Mouse (Mus musculus) limb, embryonic 14.5 days (tissue): ENCODE data around the gene Pgm2. TPM values are rescaled to one million over a fixed set of nuclear protein-coding genes. Genes with fewer than 3 reads are reported as not detected.

Source experiments
- ATAC-seq: fragments of 200-750 bp; cut with Nextera tagmentation; 2 replicates; pipeline ENCODE4 v1.8.0; 2017; ENCODE audit warnings: low read depth, moderate number of reproducible peaks, moderate TSS enrichment; ENCODE audit not compliant: low FRiP score
- DNase-seq: peaks from one replicate; pipeline ENCODE4 v3.0.0-alpha.2; 2015; ENCODE audit warnings: low spot score
- H3K27ac ChIP-seq: fragments of 300-500 bp; sonication (generic); replicated peaks from 2 replicates; pipeline ENCODE4 v1.5.1; 2014; ENCODE audit warnings: low read depth, mild to moderate bottlenecking, low read length, moderate library complexity, mixed read lengths
- H3K27me3 ChIP-seq: fragments of 300-500 bp; sonication (generic); 2 replicates; pipeline ENCODE4 v1.6.1; 2014; ENCODE audit warnings: low read length, mixed read lengths; ENCODE audit not compliant: control insufficient read depth, insufficient read depth
- H3K36me3 ChIP-seq: fragments of 300-500 bp; sonication (generic); 2 replicates; pipeline ENCODE4 v1.6.1; 2014; ENCODE audit warnings: mild to moderate bottlenecking, low read length, moderate library complexity, mixed read lengths; ENCODE audit not compliant: control insufficient read depth, insufficient read depth
- H3K4me1 ChIP-seq: fragments of 300-500 bp; sonication (generic); 2 replicates; pipeline ENCODE4 v1.6.1; 2014; ENCODE audit warnings: antibody characterized with exemption, low read length, mixed read lengths; ENCODE audit not compliant: control insufficient read depth, insufficient read depth
- H3K4me2 ChIP-seq: fragments of 300-500 bp; sonication (generic); replicated peaks from 2 replicates; pipeline ENCODE4 v1.6.1; 2014; ENCODE audit warnings: low read depth, mild to moderate bottlenecking, low read length, moderate library complexity; ENCODE audit not compliant: severe bottlenecking
- H3K4me3 ChIP-seq: fragments of 300-500 bp; sonication (generic); replicated peaks from 2 replicates; pipeline ENCODE4 v1.5.1; 2014; ENCODE audit warnings: low read length
- H3K9ac ChIP-seq: fragments of 300-500 bp; sonication (generic); 2 replicates; pipeline ENCODE4 v1.6.1; 2014; ENCODE audit warnings: mild to moderate bottlenecking, low read depth, low read length, moderate library complexity; ENCODE audit not compliant: severe bottlenecking
- H3K9me3 ChIP-seq: fragments of 300-500 bp; sonication (generic); 2 replicates; pipeline ENCODE4 v1.6.1; 2016; ENCODE audit warnings: low read length; ENCODE audit not compliant: control insufficient read depth
- POLR2A ChIP-seq: fragments of 200-500 bp; IDR thresholded peaks from 2 replicates; pipeline ENCODE4 v1.8.0; 2012; ENCODE audit warnings: inconsistent platforms, mild to moderate bottlenecking, moderate library complexity, borderline replicate concordance; ENCODE audit not compliant: insufficient read depth, insufficient read length; ENCODE audit errors: extremely low read depth
- WGBS: fragments of 180-500 bp; shearing (Covaris S2); extraction: QIAGEN DNeasy Blood & Tissue Kit; methylation state at CpG from one replicate; pipeline ENCODE4 v1.1.7; 2014; 5-methylcytosine and 5-hydroxymethylcytosine counted together
- polyA plus RNA-seq, 2 experiments: library from polyadenylated mRNA; depleted of rRNA in 1 of 2; stranded (reverse) in 1 of 2; unstranded in 1 of 2; fragments of >200 nt; fragmentation: Nextera tagmentation in 1 of 2; extraction: Ambion mirVana in 1 of 2; gene quantifications; 2 replicates each; pipeline versions ENCODE4 v1.2.1 to v1.2.3; 2012 to 2014

Pgm2 gene
- polyA plus RNA-seq (2012; rRNA removed) (25.7 and 26.5 TPM in 2 replicates), polyA plus RNA-seq (2014; fragmentation: Nextera tagmentation; extraction: Ambion mirVana) (26.4 and 27.7 TPM in 2 replicates)

DNA sequence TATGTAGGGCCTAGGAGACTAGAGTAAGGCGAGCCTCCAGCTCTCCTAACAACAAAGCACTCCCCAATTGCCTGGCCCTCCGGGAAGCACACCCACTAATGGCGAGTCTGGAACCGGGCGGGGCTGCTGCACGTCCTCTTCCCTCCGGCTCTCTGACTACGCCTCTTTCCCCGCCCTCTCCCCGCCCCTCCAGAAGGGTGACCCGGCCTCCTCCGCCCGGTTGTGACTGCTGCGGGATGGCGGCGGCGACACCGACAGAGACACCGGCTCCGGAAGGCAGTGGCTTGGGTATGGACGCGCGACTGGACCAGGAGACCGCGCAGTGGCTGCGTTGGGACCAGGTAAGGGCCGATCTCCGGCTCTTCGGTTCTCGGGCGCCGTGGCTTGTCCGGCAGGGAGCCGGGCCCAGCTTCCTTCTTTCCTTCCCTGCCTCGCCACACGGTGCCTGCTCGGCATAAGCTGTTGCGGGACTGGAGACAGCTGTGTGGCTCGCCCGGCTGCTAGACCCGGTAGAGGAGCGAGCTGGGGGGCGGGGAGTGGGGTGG lies at the start of gene Pgm2:
Gene Pgm2, plus strand, starts transcription at position 203 of the 545 bp plus-strand sequence.
- Histone ChIP-seq H3K9me3 (no peaks in the 10 kb centered on the region), H3K9ac (peak within 1 kb of the TSS; percentile 78), H3K27me3 (no peaks in the 10 kb centered on the region), H3K4me1 (peaks cover 8% of the 10 kb centered on the region; the same call in 1 of the 2 replicates), H3K4me3 (peak within 1 kb of the TSS; percentile 74), H3K36me3 (no peaks in the 10 kb centered on the region), H3K4me2 (peak within 1 kb of the TSS; percentile 82), H3K27ac (peak within 1 kb of the TSS; percentile 53; the same call in 1 of the 2 replicates)
- peak; percentile 80 for DNase-seq
- peak; percentile 48; the same call in 1 of the 2 replicates for TF ChIP-seq POLR2A
- 0% methylated on average over 41 of the region's 43 CpGs for WGBS
- peak; percentile 97 for ATAC-seq

GRCm38 (mm10) chr5:64043694-64044453 lies 48.9 kb upstream of the Pgm2 start:
- Histone ChIP-seq H3K4me2 (no peak overlapping the region), H3K27me3 (no peaks in the 10 kb centered on the region), H3K9me3 (no peaks in the 10 kb centered on the region), H3K4me1 (no peaks in the 10 kb centered on the region), H3K4me3 (no peak overlapping the region), H3K27ac (no peak overlapping the region), H3K36me3 (no peaks in the 10 kb centered on the region), H3K9ac (no peak overlapping the region)
- 58% methylated on average over 5 of the region's 5 CpGs for WGBS
- no peak for DNase-seq
- TF ChIP-seq POLR2A, result no peak
- no peak for ATAC-seq

DNA sequence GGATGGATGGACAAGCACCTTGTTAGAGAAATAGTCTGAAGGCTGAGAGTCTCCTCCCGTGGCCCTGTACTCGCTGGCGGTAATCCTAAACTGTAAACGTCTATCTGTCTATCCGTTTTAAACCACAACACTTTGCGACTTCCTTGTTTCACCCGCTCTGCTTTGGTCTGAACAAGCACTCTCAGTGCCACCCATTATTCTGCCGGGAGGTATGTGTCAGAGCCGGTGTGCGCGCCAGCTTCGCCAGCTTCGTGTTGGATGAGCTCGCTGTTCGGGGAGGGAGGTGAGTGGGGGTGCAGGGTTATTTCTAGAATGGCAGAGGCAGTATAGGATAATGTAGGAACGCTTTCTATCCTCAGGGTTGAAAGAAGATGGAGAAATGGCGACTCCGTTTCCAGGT lies 48.0 kb upstream of the Pgm2 start:
- no peaks in the 10 kb centered on the region for H3K9me3 ChIP-seq
- no peak overlapping the region for H3K27ac ChIP-seq
- H3K27me3 ChIP-seq, result no peaks in the 10 kb centered on the region
- H3K4me3 ChIP-seq, result no peak overlapping the region
- DNase-seq (no peak), ATAC-seq (no peak)
- no peak for TF ChIP-seq POLR2A
- H3K9ac ChIP-seq, result no peak overlapping the region
- H3K36me3 ChIP-seq, result no peaks in the 10 kb centered on the region
- 84% methylated on average over 18 of the region's 18 CpGs for WGBS
- H3K4me2 ChIP-seq, result no peak overlapping the region
- H3K4me1 ChIP-seq, result no peaks in the 10 kb centered on the region

DNA sequence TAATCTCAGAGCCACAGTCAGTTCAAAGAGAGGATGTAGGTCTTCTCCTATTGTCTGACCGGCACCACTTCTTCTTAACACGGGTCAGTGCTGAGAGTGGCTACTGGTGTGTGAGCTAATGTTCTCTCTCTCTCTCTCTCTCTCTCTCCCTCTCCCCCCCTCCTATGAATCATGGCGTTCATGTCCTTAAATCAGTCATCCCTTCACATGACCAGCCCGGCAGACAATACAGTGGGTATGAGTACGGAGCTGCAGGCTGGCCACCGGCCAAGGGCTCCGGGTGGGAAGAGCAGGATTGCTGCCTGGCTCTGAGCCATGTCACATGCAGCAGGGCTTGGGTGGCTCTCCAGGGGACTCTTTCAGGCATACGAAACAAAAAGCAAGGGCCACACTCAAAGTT lies 47.2 kb upstream of the Pgm2 start:
- Histone ChIP-seq H3K4me1 (no peaks in the 10 kb centered on the region), H3K9ac (no peak overlapping the region), H3K27me3 (no peaks in the 10 kb centered on the region), H3K36me3 (no peaks in the 10 kb centered on the region), H3K27ac (no peak overlapping the region), H3K4me3 (no peak overlapping the region), H3K4me2 (no peak overlapping the region), H3K9me3 (no peaks in the 10 kb centered on the region)
- no peak for TF ChIP-seq POLR2A
- DNase-seq (peak; percentile 44), ATAC-seq (peak; percentile 53; the same call in 1 of the 2 replicates)
- 58% methylated on average over 8 of the region's 8 CpGs for WGBS

GRCm38 (mm10) chr5:64046995-64047394 lies 45.8 kb upstream of the Pgm2 start:
- WGBS, result 38% methylated on average over 11 of the region's 11 CpGs
- Histone ChIP-seq H3K36me3 (no peaks in the 10 kb centered on the region), H3K4me3 (no peak overlapping the region), H3K9me3 (no peaks in the 10 kb centered on the region), H3K27ac (no peak overlapping the region), H3K9ac (no peak overlapping the region), H3K27me3 (no peaks in the 10 kb centered on the region), H3K4me1 (no peaks in the 10 kb centered on the region), H3K4me2 (no peak overlapping the region)
- no peak for ATAC-seq
- no peak for DNase-seq
- TF ChIP-seq POLR2A, result no peak
